Mouse (Mus musculus) heart, adult 2 months (tissue): ENCODE measurements around the gene Mrps6. TPM values are rescaled to one million over a fixed set of nuclear protein-coding genes. Genes with fewer than 3 reads are reported as not detected.

Experiments used
- DNase-seq, 2 experiments: peaks; one replicate each; pipeline ENCODE4 v3.0.0; 2021
- H3K27ac ChIP-seq: fragments of 200-600 bp; 2 replicates; pipeline ENCODE4 v1.8.1; 2022
- H3K27me3 ChIP-seq: fragments of 200-500 bp; 2 replicates; pipeline ENCODE4 v1.6.1; 2012; ENCODE audit warnings: mild to moderate bottlenecking, low read length, inconsistent platforms, mixed read lengths; ENCODE audit not compliant: control insufficient read depth, insufficient read depth
- H3K36me3 ChIP-seq: fragments of 200-500 bp; 2 replicates; pipeline ENCODE4 v1.6.1; 2012; ENCODE audit warnings: low read length, inconsistent platforms; ENCODE audit not compliant: control insufficient read depth, insufficient read depth
- H3K4me1 ChIP-seq: fragments of 200-500 bp; 2 replicates; pipeline ENCODE4 v1.6.1; 2011; ENCODE audit warnings: low read length; ENCODE audit not compliant: control insufficient read depth, insufficient read depth
- H3K4me3 ChIP-seq: fragments of 200-600 bp; 2 replicates; pipeline ENCODE4 v1.8.1; 2022
- H3K79me2 ChIP-seq: fragments of 200-500 bp; replicated peaks from 2 replicates; pipeline ENCODE4 v1.6.1; 2012; ENCODE audit warnings: mild to moderate bottlenecking, inconsistent platforms, low read length, moderate library complexity, mixed read lengths; ENCODE audit not compliant: control insufficient read depth, insufficient read depth
- H3K9ac ChIP-seq: fragments of 200-500 bp; 2 replicates; pipeline ENCODE4 v1.6.1; 2012; ENCODE audit warnings: low read depth, mild to moderate bottlenecking, control low read depth, inconsistent platforms, low read length, mixed read lengths
- CTCF ChIP-seq: fragments of 200-600 bp; IDR thresholded peaks from 2 replicates; pipeline ENCODE4 v1.8.1; 2022; ENCODE audit warnings: antibody characterized with exemption, mild to moderate bottlenecking, moderate library complexity
- EP300 ChIP-seq: fragments of 200-500 bp; IDR thresholded peaks from 2 replicates; pipeline ENCODE4 v1.6.1; 2011; ENCODE audit warnings: low read depth, low read length, control low read depth; ENCODE audit not compliant: insufficient read depth
- POLR2A ChIP-seq: fragments of 200-500 bp; IDR thresholded peaks from 2 replicates; pipeline ENCODE4 v1.6.1; 2011; ENCODE audit warnings: mild to moderate bottlenecking, low read depth, low read length, control low read depth; ENCODE audit not compliant: insufficient read depth
- WGBS: fragments of 180-500 bp; shearing (Covaris S2); methylation state at CpG from one replicate; pipeline ENCODE4 v1.1.7; 2018; 5-methylcytosine and 5-hydroxymethylcytosine counted together
- intact Hi-C: fragments of 180-260 bp; cut with DNase I; formaldehyde crosslinking; loops from one replicate; pipeline ENCODE4 v1.15.1; 2025
- polyA plus RNA-seq: library from polyadenylated mRNA; depleted of rRNA; stranded (reverse); fragments of >200 nt; gene quantifications from 2 replicates; pipeline ENCODE4 v1.2.3, GENCODE M21; 2012
- total RNA-seq, 2 experiments: library from RNA; stranded (reverse); gene quantifications; 2 replicates each; pipeline ENCODE4 v1.2.3; 2021

Mrps6 gene
- total and polyA plus RNA-seq, 3 experiments: 40.5 to 58.4 (median 53.0) TPM

GRCm38 (mm10) chr16:92039966-92040365, 18.1 kb upstream of the Mrps6 start:
- no peak overlapping the region for H3K9ac ChIP-seq
- H3K27me3 ChIP-seq: no peaks in the 10 kb centered on the region
- intact Hi-C loops: no loop called here
- no peak overlapping the region for H3K27ac ChIP-seq
- WGBS: 96% methylated on average over 11 of the region's 11 CpGs
- no peak for DNase-seq
- TF ChIP-seq CTCF: no peak
- no peak for TF ChIP-seq EP300
- no peak for TF ChIP-seq POLR2A
- peaks cover 2% of the 10 kb centered on the region; the same call in 1 of the 2 replicates for H3K4me1 ChIP-seq
- no peak overlapping the region for H3K4me3 ChIP-seq
- no peaks in the 10 kb centered on the region for H3K79me2 ChIP-seq
- no peaks in the 10 kb centered on the region for H3K36me3 ChIP-seq

- intact Hi-C loops: no loop called here
- no peak for DNase-seq
- 82% methylated on average over 7 of the region's 7 CpGs for WGBS
Measured at GRCm38 (mm10) chr16:92051777-92052310, 6.2 kb upstream of the Mrps6 start.

GRCm38 (mm10) chr16:92052569-92052968, 5.5 kb upstream of the Mrps6 start:
- Histone ChIP-seq H3K27me3 (peaks cover 2% of the 10 kb centered on the region; the same call in 1 of the 2 replicates), H3K36me3 (no peaks in the 10 kb centered on the region), H3K27ac (no peak overlapping the region), H3K79me2 (no peaks in the 10 kb centered on the region), H3K4me3 (no peak overlapping the region), H3K9ac (no peak overlapping the region), H3K4me1 (no peaks in the 10 kb centered on the region)
- intact Hi-C loops: no loop called here
- TF ChIP-seq CTCF: no peak
- no peak for TF ChIP-seq POLR2A
- no peak for TF ChIP-seq EP300
- DNase-seq: no peak
- WGBS: 86% methylated on average over 10 of the region's 10 CpGs

More at GRCm38 (mm10) chr16:92051777-92052310, 6.2 kb upstream of the Mrps6 start:
- H3K79me2 ChIP-seq: no peaks in the 10 kb centered on the region
- no peak overlapping the region for H3K27ac ChIP-seq
- H3K4me1 ChIP-seq: no peaks in the 10 kb centered on the region
- H3K9ac ChIP-seq: no peak overlapping the region
- peaks cover 2% of the 10 kb centered on the region; the same call in 1 of the 2 replicates for H3K27me3 ChIP-seq
- TF ChIP-seq EP300 (no peak), CTCF (no peak), POLR2A (no peak)
- no peak overlapping the region for H3K4me3 ChIP-seq
- no peaks in the 10 kb centered on the region for H3K36me3 ChIP-seq

GRCm38 (mm10) chr16:92056711-92057110, 1.4 kb upstream of the Mrps6 start:
- no peak overlapping the region; the same call in 1 of the 2 replicates for H3K27ac ChIP-seq
- 33% methylated on average over 2 of the region's 2 CpGs for WGBS
- intact Hi-C loops: loop anchor here (2.0 to 5.0 kb wide), 2 partner anchors 39 to 230 kb away; no protein-coding TSS in a partner anchor
- TF ChIP-seq CTCF (no peak), EP300 (no peak), POLR2A (no peak)
- H3K9ac ChIP-seq: no peak overlapping the region; the same call in 1 of the 2 replicates
- H3K27me3 ChIP-seq: no peaks in the 10 kb centered on the region
- H3K36me3 ChIP-seq: peaks cover 4% of the 10 kb centered on the region; the same call in 1 of the 2 replicates
- no peak for DNase-seq
- no peak overlapping the region for H3K4me3 ChIP-seq
- peaks cover 2% of the 10 kb centered on the region for H3K4me1 ChIP-seq
- H3K79me2 ChIP-seq: no peaks in the 10 kb centered on the region; the same call in 1 of the 2 replicates

GRCm38 (mm10) chr16:92057456-92057851, 616 bp upstream of the Mrps6 start:
- TF ChIP-seq EP300 (no peak), POLR2A (no peak), CTCF (no peak)
- peak overlapping the region; percentile 93 for H3K4me3 ChIP-seq
- no peaks in the 10 kb centered on the region; the same call in 1 of the 2 replicates for H3K79me2 ChIP-seq
- no peaks in the 10 kb centered on the region for H3K27me3 ChIP-seq
- 8% methylated on average over 11 of the region's 11 CpGs for WGBS
- peaks cover 4% of the 10 kb centered on the region; the same call in 1 of the 2 replicates for H3K36me3 ChIP-seq
- H3K27ac ChIP-seq: peak overlapping the region; percentile 96
- peak overlapping the region; percentile 100 for H3K9ac ChIP-seq
- H3K4me1 ChIP-seq: peaks cover 2% of the 10 kb centered on the region
- intact Hi-C loops: loop anchor here (2.0 to 5.0 kb wide), 2 partner anchors 40 to 229 kb away; no protein-coding TSS in a partner anchor
- DNase-seq: no peak

GRCm38 (mm10) chr16:92058644-92059620, 862 bp downstream of the Mrps6 start:
- intact Hi-C loops: loop anchor here (2.0 to 5.0 kb wide), 2 partner anchors 42 to 122 kb away; no protein-coding TSS in a partner anchor
- 7% methylated on average over 63 of the region's 63 CpGs for WGBS
- Histone ChIP-seq H3K27me3 (no peaks in the 10 kb centered on the region), H3K4me1 (peaks cover 2% of the 10 kb centered on the region), H3K4me3 (peak overlapping the region; percentile 93), H3K27ac (peak overlapping the region; percentile 96), H3K79me2 (no peaks in the 10 kb centered on the region; the same call in 1 of the 2 replicates), H3K36me3 (peaks cover 4% of the 10 kb centered on the region; the same call in 1 of the 2 replicates), H3K9ac (peak overlapping the region; percentile 97)
- TF ChIP-seq CTCF: no peak
- no peak for TF ChIP-seq POLR2A
- DNase-seq: no peak
